Mouse (Mus musculus) cortical plate, adult 2 months (tissue): ENCODE results near the gene Afdn. TPM values are rescaled to one million over a fixed set of nuclear protein-coding genes. Genes with fewer than 3 reads are reported as not detected.

Experiments used
- H3K27ac ChIP-seq: fragments of 200-500 bp; 2 replicates; pipeline ENCODE4 v1.5.1; 2012; ENCODE audit warnings: low read length, control low read depth, inconsistent platforms; ENCODE audit not compliant: insufficient read depth
- H3K4me1 ChIP-seq: fragments of 200-500 bp; 2 replicates; pipeline ENCODE4 v1.6.1; 2011; ENCODE audit warnings: low read length; ENCODE audit not compliant: control insufficient read depth, insufficient read depth
- H3K4me3 ChIP-seq: fragments of 200-500 bp; 2 replicates; pipeline ENCODE4 v1.5.1; 2011; ENCODE audit warnings: mild to moderate bottlenecking, low read length, control low read depth; ENCODE audit not compliant: insufficient read depth
- CTCF ChIP-seq: fragments of 200-500 bp; IDR thresholded peaks from 2 replicates; pipeline ENCODE4 v1.5.1; 2011; ENCODE audit warnings: mild to moderate bottlenecking, control low read depth, low read length; ENCODE audit not compliant: insufficient read depth; ENCODE audit errors: extremely low read depth
- POLR2A ChIP-seq: fragments of 200-500 bp; IDR thresholded peaks from 2 replicates; pipeline ENCODE4 v1.6.1; 2011; ENCODE audit warnings: mild to moderate bottlenecking, low read length, control low read depth; ENCODE audit not compliant: insufficient read depth; ENCODE audit errors: extremely low read depth
- polyA plus RNA-seq: library from polyadenylated mRNA; depleted of rRNA; stranded (reverse); fragments of >200 nt; gene quantifications from 2 replicates; pipeline ENCODE4 v1.2.3, GENCODE M21; 2012

Afdn gene
- polyA plus RNA-seq, 1 experiment, result 73.9 TPM

GRCm38 (mm10) chr17:13855396-13855795, 95.1 kb downstream of the Afdn start:
- TF ChIP-seq POLR2A, result no peak
- TF ChIP-seq CTCF, result no peak
- no peak overlapping the region for H3K4me3 ChIP-seq
- H3K27ac ChIP-seq, result no peak overlapping the region
- peaks cover 6% of the 10 kb centered on the region; the same call in 1 of the 2 replicates for H3K4me1 ChIP-seq

- H3K4me1 ChIP-seq, result peaks cover 6% of the 10 kb centered on the region; the same call in 1 of the 2 replicates
- H3K27ac ChIP-seq, result no peak overlapping the region
- no peak overlapping the region for H3K4me3 ChIP-seq
- TF ChIP-seq POLR2A (no peak), CTCF (no peak)
Measured at GRCm38 (mm10) chr17:13856429-13857090, 96.2 kb downstream of the Afdn start.

- TF ChIP-seq POLR2A (no peak), CTCF (no peak)
- Histone ChIP-seq H3K4me3 (no peak overlapping the region), H3K27ac (no peak overlapping the region), H3K4me1 (peaks cover 5% of the 10 kb centered on the region)
Measured at GRCm38 (mm10) chr17:13865340-13865739, 105.0 kb downstream of the Afdn start.

GRCm38 (mm10) chr17:13866951-13867351, 106.6 kb downstream of the Afdn start:
- Histone ChIP-seq H3K4me1 (peaks cover 5% of the 10 kb centered on the region), H3K27ac (no peak overlapping the region), H3K4me3 (no peak overlapping the region)
- TF ChIP-seq CTCF, result no peak
- no peak for TF ChIP-seq POLR2A

GRCm38 (mm10) chr17:13867475-13867874, 107.1 kb downstream of the Afdn start:
- H3K27ac ChIP-seq, result no peak overlapping the region
- H3K4me1 ChIP-seq, result peaks cover 5% of the 10 kb centered on the region
- H3K4me3 ChIP-seq, result no peak overlapping the region
- TF ChIP-seq POLR2A (no peak), CTCF (no peak)

- H3K4me1 ChIP-seq, result peaks cover 6% of the 10 kb centered on the region
- no peak for TF ChIP-seq CTCF
- TF ChIP-seq POLR2A, result no peak
- H3K4me3 ChIP-seq, result no peak overlapping the region
- no peak overlapping the region for H3K27ac ChIP-seq
Measured at GRCm38 (mm10) chr17:13870236-13870635, 109.9 kb downstream of the Afdn start.

- no peak overlapping the region for H3K27ac ChIP-seq
- peaks cover 4% of the 10 kb centered on the region for H3K4me1 ChIP-seq
- no peak overlapping the region for H3K4me3 ChIP-seq
- TF ChIP-seq POLR2A (no peak), CTCF (no peak)
Measured at GRCm38 (mm10) chr17:13874245-13874644, 113.9 kb downstream of the Afdn start.

GRCm38 (mm10) chr17:13877460-13877859, 117.1 kb downstream of the Afdn start:
- Histone ChIP-seq H3K4me3 (no peak overlapping the region), H3K4me1 (peaks cover 4% of the 10 kb centered on the region), H3K27ac (no peak overlapping the region)
- TF ChIP-seq POLR2A (no peak), CTCF (no peak)

- peaks cover under 1% of the 10 kb centered on the region for H3K4me1 ChIP-seq
- H3K27ac ChIP-seq, result no peak overlapping the region
- H3K4me3 ChIP-seq, result no peak overlapping the region
- TF ChIP-seq POLR2A, result no peak
- TF ChIP-seq CTCF, result no peak
Measured at GRCm38 (mm10) chr17:13879731-13880130, 119.4 kb downstream of the Afdn start.

GRCm38 (mm10) chr17:13883540-13883939, 123.2 kb downstream of the Afdn start:
- H3K4me1 ChIP-seq, result no peaks in the 10 kb centered on the region
- H3K27ac ChIP-seq, result no peak overlapping the region
- H3K4me3 ChIP-seq, result no peak overlapping the region

More at GRCm38 (mm10) chr17:13883540-13883939, 123.2 kb downstream of the Afdn start:
- TF ChIP-seq POLR2A (no peak), CTCF (no peak)
